Mouse (Mus musculus) neutrophil, adult 59 days (primary cell): Measurements from ENCODE around the gene Dclk3. TPM values are rescaled to one million over a fixed set of nuclear protein-coding genes. Genes with fewer than 3 reads are reported as not detected.

Experiments used
- total RNA-seq, 2 experiments: library from RNA; stranded (reverse); gene quantifications; 1 replicate in 1 of 2; 2 replicates in 1 of 2; pipeline ENCODE4 v1.2.4; 2023

Dclk3 gene
- not detected for total RNA-seq

GRCm38 (mm10) chr9:111438904-111439835 lies at the start of gene Dclk3:
Dclk3 (plus strand) TSS chr9:111439081.

Other genes with a start within 250 kb of the Dclk3 start
- gene Mlh1, start 167.3 kb upstream of the Dclk3 start, total RNA-seq: 10 to 100 TPM; 13.3 to 14.4 TPM
- gene Epm2aip1, start 167.2 kb upstream of the Dclk3 start, total RNA-seq: 10 to 100 TPM; 11.6 to 11.9 TPM
- gene Trank1, start 127.3 kb upstream of the Dclk3 start, total RNA-seq: under 1 TPM in 1 of 2 experiments, not detected in 1; 0.07 TPM